Mouse (Mus musculus): ENCODE data around the gene Lsamp.

The Lsamp gene

GRCm38 (mm10) chr16:41535806-41536205 lies 1551.6 kb downstream of the Lsamp start:
- in situ Hi-C loops (cut with MboI, MseI): no loop called here

GRCm38 (mm10) chr16:41542641-41543040 lies 1558.5 kb downstream of the Lsamp start:
- in situ Hi-C loops (cut with MboI, MseI): no loop called here

- in situ Hi-C loops (cut with MboI, MseI): no loop called here
Observed at GRCm38 (mm10) chr16:41551164-41551563, 1567.0 kb downstream of the Lsamp start.

DNA sequence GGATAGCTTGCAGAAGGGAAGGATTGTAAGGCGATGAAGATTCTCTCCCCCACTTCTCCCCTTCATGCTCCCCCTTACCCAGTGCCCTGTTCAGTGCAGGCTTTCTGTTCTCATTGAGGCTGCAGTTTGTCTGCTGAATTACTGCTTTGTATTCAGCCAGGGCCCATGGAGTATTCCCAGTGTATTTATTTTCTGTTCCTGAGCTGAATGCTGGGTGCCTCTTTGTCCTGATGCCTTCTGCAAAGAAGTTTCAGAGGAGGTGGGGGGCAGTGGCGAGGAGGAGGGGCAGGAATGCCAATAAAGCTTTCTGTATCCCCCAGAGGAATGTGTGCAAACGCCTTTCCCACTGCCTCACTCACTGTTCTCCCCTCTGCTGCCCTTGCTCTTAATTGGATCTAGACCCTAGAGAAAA lies 1567.7 kb downstream of the Lsamp start:
- in situ Hi-C loops (cut with MboI, MseI): no loop called here

DNA sequence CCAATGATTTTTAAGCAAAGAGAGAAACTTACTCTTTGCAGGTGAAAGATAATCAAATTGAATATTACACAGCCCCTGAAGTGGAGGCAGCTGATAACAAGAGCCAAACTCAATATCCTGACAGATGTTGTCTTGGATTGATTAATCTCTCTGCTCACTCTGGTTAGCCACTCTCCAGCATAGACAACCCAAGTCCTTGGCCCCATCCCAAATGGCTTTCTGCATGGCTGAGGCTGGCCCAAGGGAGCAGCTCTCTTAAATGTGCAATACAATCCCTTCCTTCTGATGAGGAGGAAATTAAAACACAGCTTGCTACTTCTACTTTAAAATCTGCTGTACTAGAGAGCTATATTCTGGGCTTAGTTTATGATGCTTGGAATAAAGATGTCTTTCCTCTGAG lies 1572.9 kb downstream of the Lsamp start:
- in situ Hi-C loops (cut with MboI, MseI): no loop called here

GRCm38 (mm10) chr16:41565233-41565632 lies 1581.1 kb downstream of the Lsamp start:
- in situ Hi-C loops (cut with MboI, MseI): no loop called here

DNA sequence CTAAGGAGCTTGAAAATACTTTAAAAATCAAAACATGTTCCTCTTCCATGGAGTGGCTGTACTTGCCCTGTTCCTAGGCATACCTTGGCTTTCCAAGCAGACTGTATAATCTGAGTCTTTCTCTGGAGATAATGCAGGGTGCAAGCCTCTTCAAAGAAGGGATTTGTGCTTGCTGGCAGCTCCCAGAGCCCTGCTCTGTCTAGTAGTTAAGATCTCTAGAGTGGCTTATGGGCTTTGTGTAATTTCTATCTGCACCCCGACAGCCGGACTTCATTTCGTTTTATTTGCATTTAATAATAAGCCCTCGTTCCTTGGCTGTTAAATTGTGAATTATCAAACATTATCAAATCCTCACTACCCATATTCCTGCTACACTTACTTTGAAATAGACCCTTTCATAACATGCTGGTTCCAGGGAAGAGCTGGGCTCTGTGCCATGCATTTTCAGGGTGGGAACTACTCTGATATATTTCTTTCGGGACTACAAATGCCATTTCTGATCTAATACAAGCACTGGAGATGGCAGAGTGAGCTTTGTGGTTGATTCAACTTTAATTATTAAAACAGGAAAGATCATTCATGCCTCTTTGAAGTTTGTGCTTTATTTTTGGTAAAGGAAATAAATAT lies 1604.6 kb downstream of the Lsamp start:
- in situ Hi-C loops (cut with MboI, MseI): no loop called here

DNA sequence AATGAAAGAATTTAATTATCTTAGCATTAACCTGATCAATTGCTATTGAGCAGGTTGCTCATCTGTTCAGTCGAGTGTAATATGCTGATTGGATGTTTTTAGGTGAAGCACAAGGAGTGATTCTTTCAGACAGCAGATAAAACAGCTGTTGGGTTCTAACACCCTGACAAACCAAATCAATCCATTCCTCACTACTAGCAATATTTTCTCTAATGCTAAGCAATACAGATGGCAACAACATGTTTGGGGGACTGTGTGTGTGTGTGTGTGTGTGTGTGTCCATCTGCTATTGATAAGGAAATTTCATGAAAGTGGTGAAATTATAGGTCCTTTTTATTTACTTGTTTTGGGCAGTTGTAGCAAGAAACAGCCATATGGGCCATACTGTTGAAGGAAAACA lies 1628.1 kb downstream of the Lsamp start:
- in situ Hi-C loops (cut with MboI, MseI): no loop called here

GRCm38 (mm10) chr16:41623871-41624270 lies 1639.7 kb downstream of the Lsamp start:
- in situ Hi-C loops (cut with MboI, MseI): no loop called here

GRCm38 (mm10) chr16:41633898-41634297 lies 1649.7 kb downstream of the Lsamp start:
- in situ Hi-C loops (cut with MboI, MseI): no loop called here

GRCm38 (mm10) chr16:41640876-41641275 lies 1656.7 kb downstream of the Lsamp start:
- in situ Hi-C loops (cut with MboI, MseI): no loop called here

DNA sequence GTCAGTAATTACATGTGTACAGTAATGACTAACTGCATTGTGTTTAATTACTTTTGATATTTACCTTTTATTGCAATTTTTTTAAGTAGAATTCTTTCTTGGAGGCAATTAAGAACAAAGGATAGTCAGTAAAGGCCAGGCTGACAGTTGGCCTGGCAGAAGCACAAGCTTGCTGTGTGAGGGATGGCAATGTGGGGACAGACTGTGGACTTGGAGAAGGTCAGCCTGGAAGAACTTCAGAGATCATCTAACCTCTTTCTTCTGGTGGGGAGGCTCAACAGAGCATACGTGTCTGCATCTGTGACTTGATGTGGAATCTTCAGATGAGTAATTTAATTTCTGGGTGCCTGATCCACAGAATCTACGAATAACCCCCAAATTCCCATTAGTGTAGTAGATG lies 1669.1 kb downstream of the Lsamp start:
- in situ Hi-C loops (cut with MboI, MseI): no loop called here

DNA sequence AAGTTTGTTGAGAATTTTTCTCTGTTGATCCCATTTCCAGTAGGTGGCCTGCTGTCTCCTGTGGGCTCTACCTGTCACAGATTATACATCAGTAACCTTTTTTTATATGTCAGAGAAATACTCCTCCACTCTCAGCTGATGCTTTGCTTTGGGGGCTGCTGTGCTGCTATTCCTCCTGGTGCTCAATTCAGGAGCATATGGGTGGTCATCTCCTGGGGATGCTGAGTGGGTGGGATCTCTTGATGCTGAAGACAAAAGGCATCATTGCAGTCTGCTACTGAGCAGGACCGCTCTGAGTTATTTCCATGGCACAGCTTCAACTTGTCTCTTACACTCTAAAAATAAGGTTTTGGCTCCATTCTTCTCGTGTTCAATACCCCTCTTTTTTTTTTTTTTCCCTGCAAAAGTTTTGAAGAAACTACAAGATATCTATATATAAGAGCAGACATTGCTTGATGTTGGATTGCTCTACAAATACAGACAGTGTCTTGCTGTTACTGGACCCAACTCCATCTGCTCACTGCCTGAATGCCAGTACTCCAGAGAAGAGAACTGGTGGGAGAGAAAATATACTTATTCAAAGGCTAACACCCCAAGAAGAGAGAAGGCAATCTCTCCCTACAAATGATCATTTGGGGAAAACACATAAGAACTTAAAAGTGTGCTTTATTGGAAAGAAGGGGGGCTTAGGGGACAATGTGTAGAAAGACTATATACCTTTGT lies 1690.3 kb downstream of the Lsamp start:
- in situ Hi-C loops (cut with MboI, MseI): no loop called here

DNA sequence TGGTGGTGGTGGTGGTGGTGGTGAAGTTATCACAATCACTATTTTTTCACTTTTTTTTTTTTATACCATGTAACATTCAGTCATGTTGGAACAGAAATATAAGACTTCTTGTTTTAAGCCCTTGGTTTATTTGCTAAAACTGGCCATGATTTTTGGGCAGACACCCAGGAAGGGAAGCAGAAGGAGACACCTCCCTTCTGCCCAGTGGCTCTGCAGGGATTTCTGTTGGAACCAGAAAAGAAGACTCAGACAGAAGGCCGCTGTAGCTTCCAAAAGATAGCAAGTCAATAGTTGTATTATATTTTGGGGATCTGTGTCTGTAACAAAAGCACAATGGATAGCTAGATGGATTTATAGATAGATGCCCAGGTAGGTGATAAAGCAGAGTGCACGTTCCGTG lies 1691.6 kb downstream of the Lsamp start:
- in situ Hi-C loops (cut with MboI, MseI): no loop called here

- in situ Hi-C loops (cut with MboI, MseI): no loop called here
Observed at GRCm38 (mm10) chr16:41692435-41692834, 1708.3 kb downstream of the Lsamp start.

- in situ Hi-C loops (cut with MboI, MseI): no loop called here
Observed at GRCm38 (mm10) chr16:41701790-41702428, 1717.7 kb downstream of the Lsamp start.

GRCm38 (mm10) chr16:41728900-41729585 lies 1744.9 kb downstream of the Lsamp start:
- in situ Hi-C loops (cut with MboI, MseI): no loop called here

DNA sequence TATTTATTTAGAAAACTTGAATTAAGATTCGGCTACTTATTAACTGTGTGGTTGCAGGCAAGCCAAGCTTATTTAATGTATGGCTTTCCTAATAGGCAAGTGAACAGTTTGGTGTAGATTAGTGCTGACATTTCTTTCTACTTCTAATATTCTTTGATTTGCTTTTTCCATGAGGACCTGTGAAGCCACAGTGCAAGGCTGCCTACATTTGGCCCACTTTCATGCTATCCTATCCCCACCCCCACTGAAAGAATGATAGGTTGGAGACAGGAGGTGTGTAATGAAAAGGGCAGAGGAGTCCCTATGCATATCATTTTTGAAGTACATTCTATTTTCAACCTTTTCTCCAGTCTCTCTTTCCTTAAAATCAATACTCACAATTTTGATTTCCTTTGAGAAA lies 1745.8 kb downstream of the Lsamp start:
- in situ Hi-C loops (cut with MboI, MseI): no loop called here

DNA sequence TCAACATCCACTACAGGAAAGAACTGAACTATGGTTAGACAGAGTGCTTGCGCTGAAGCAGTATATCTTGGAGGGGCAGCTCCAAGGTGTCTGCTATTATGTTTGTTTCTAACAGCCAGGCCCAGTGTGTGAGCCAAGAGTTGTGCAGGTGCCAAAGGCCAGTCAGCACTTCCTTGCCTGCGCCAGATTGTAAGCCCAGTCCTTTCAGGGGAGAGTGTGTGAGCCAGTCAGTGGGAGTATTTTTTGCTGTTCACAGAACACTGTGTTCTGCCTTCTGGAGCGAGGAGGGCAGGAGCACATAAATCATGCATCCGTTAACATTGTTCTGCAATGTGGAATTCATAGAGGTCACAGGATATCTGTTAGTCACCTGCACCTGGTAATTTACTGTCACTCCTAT lies 1760.9 kb downstream of the Lsamp start:
- in situ Hi-C loops (cut with MboI, MseI): no loop called here

- in situ Hi-C loops (cut with MboI, MseI): no loop called here
Observed at GRCm38 (mm10) chr16:41746235-41746911, 1762.2 kb downstream of the Lsamp start.

DNA sequence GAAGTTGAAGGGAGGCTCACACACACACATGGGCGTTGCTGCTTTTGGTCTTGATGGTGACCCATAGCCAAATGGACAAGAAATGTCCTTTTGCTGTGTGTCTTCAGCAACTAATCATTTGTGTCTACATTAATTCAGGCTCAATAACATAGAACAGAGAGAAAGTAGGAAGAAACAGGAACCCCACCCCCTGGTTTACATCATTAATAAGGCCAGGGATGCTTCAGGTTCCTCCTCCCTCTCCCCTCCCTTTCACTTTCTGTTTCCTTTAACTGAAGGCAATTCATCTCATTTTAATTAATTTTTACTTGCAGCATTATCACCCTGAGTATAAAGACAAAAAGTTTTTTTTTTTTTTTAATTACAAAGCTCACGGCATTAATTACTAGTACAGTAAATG lies 1763.7 kb downstream of the Lsamp start:
- in situ Hi-C loops (cut with MboI, MseI): no loop called here

DNA sequence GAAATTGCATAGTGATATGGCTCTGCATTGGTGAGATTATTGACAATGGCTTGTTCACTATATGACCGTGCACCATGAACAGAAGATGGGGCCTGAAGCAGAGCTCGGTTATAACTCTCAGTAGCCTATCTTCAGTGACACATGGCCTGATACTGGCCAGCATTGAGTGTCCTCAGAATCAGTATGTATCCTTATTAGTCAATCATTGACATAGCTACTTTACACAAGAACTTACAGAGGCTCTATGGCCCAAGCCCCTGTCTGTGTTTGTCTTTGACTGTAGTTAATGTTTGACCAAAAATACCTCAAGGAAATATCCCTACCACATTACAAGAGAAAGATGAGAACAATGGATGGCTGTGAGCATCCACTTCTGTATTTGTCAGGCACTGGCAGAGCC lies 1764.6 kb downstream of the Lsamp start:
- in situ Hi-C loops (cut with MboI, MseI): no loop called here

All from T-helper 2 cell (primary cell).